Mouse (Mus musculus): ENCODE data around the gene Klf13. TPM values are rescaled to one million over a fixed set of nuclear protein-coding genes. Genes with fewer than 3 reads are reported as not detected.

Klf13 gene
- total RNA-seq, 2 experiments from 2014 or later: 170 to 173 TPM

- DNase-seq (ENCODE audit: low spot score in 2 of 2): no peak
These were observed 49.4 kb downstream of the Klf13 start for GRCm38 (mm10) chr7:63889116-63889975.

GRCm38 (mm10) chr7:63888674-63889073, 50.0 kb downstream of the Klf13 start:
- no peak for DNase-seq (ENCODE audit: low spot score in 2 of 2)

GRCm38 (mm10) chr7:63887602-63888123, 51.1 kb downstream of the Klf13 start:
- no peak for DNase-seq (ENCODE audit: low spot score in 2 of 2)

- no peak for DNase-seq (ENCODE audit: low spot score in 2 of 2)
These were observed 51.6 kb downstream of the Klf13 start for GRCm38 (mm10) chr7:63887034-63887551.

- no peak for DNase-seq (ENCODE audit: low spot score in 2 of 2)
These were observed 53.7 kb downstream of the Klf13 start for GRCm38 (mm10) chr7:63885025-63885424.

- DNase-seq (ENCODE audit: low spot score in 2 of 2): no peak
These were observed 56.0 kb downstream of the Klf13 start for GRCm38 (mm10) chr7:63882739-63883138.

- DNase-seq (ENCODE audit: low spot score in 2 of 2): peak in 1 of 2 experiments; percentile 64
These were observed 59.1 kb downstream of the Klf13 start for GRCm38 (mm10) chr7:63879583-63879982.

GRCm38 (mm10) chr7:63877610-63878009, 61.1 kb downstream of the Klf13 start:
- no peak for DNase-seq (ENCODE audit: low spot score in 2 of 2)

GRCm38 (mm10) chr7:63876640-63877039, 62.1 kb downstream of the Klf13 start:
- no peak for DNase-seq (ENCODE audit: low spot score in 2 of 2)

- no peak for DNase-seq (ENCODE audit: low spot score in 2 of 2)
These were observed 63.0 kb downstream of the Klf13 start for GRCm38 (mm10) chr7:63875686-63876085.

- no peak for DNase-seq (ENCODE audit: low spot score in 2 of 2)
These were observed 64.8 kb downstream of the Klf13 start for GRCm38 (mm10) chr7:63873880-63874279.

GRCm38 (mm10) chr7:63871698-63872097, 67.0 kb downstream of the Klf13 start:
- DNase-seq (ENCODE audit: low spot score in 2 of 2): no peak

- DNase-seq (ENCODE audit: low spot score in 2 of 2): no peak
These were observed 70.3 kb downstream of the Klf13 start for GRCm38 (mm10) chr7:63868356-63868918.

- no peak for DNase-seq (ENCODE audit: low spot score in 2 of 2)
These were observed 72.8 kb downstream of the Klf13 start for GRCm38 (mm10) chr7:63865911-63866310.

GRCm38 (mm10) chr7:63863046-63863445, 75.7 kb downstream of the Klf13 start:
- no peak for DNase-seq (ENCODE audit: low spot score in 2 of 2)

GRCm38 (mm10) chr7:63861123-63861522, 77.6 kb downstream of the Klf13 start:
- DNase-seq (ENCODE audit: low spot score in 2 of 2): no peak

- DNase-seq (ENCODE audit: low spot score in 2 of 2): peak; percentile 77 to 89
These were observed 80.1 kb downstream of the Klf13 start for GRCm38 (mm10) chr7:63858571-63859152.

- no peak for DNase-seq (ENCODE audit: low spot score in 2 of 2)
These were observed 80.8 kb downstream of the Klf13 start for GRCm38 (mm10) chr7:63857771-63858417.

GRCm38 (mm10) chr7:63855283-63855682, 83.4 kb downstream of the Klf13 start:
- DNase-seq (ENCODE audit: low spot score in 2 of 2): peak; percentile 57 to 60

GRCm38 (mm10) chr7:63851841-63852533, 86.7 kb downstream of the Klf13 start:
- peak in 1 of 2 experiments; percentile 42 for DNase-seq (ENCODE audit: low spot score in 2 of 2)
